Mouse (Mus musculus): ENCODE measurements around the gene Efna5.

The Efna5 gene

DNA sequence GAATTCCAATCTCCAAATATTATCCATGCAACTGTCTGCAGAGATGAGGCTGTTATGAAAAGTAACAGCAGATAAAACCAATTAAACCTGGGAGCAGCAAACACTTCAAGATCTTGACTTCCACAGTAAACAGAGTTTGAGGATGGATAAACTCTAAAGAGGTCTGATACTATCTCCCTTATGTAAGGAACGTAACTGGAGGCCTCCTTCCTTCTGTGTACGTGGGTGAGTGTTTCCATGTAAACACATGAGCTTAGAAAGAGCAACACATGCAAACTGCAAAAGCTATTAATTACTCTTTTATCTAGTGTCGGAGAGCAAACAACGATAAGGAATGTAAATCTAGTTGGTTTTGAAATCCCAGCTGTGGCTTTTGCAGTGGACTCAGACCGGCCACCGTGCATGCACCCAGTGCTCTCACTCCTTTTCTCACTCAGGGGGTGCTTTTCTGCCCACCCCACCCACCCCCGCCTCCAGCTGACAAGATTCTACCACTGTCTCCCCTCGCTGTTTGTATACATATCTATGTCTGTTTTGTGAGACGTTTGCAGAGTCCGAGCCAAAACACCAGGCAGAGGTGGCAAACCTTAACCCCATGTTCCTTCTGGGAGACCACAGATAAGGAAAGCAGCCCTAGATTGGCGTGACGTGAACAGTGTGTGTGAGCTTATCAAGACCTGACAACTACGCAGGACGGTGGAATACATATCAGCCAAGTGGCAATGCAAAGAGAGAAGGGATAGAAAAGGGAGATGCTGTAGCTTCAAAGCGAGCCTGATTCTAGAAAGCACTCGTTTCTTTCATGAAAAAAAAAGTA lies 132.1 kb downstream of the Efna5 start:
- no peak for DNase-seq (ENCODE audit: low read depth, low spot score)

DNA sequence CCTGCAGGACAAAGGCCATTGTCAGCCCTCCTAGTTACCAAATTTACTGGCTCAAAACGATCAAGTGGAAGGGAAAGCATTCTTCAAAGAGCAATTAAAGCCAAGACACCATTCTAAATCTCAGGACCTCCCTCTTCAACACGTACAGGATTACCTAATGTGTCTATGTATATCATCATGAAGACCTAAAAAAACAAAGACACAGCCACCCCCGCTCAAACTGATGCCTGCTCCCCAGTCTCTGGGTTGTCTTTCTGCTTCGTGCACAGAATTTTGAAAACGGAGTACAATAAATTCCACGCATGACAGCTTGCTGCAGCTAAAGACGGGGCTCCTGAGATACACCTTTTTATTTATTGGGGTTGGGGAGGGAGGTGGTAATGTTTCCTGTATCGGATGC lies 133.7 kb downstream of the Efna5 start:
- no peak for DNase-seq (ENCODE audit: low read depth, low spot score)

DNA sequence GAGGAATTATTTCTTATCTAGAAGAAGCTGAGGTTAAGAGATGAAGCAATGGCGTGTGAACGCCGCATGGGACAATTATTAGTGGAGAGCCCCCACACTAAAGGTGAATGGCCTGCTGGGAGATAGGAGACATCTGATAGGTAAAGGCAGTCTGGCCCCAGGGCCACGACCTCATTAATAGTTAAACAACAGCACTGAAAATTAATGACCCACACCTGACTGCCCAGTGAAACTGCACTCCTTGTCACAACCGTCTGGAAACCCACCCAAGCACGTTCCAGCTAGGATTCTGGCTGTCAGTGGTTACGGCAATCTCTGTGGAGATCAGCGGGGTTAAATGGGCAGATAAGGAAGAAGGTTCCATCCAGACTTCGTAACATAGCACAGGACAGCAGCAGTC lies 134.3 kb downstream of the Efna5 start:
- no peak for DNase-seq (ENCODE audit: low read depth, low spot score)

DNA sequence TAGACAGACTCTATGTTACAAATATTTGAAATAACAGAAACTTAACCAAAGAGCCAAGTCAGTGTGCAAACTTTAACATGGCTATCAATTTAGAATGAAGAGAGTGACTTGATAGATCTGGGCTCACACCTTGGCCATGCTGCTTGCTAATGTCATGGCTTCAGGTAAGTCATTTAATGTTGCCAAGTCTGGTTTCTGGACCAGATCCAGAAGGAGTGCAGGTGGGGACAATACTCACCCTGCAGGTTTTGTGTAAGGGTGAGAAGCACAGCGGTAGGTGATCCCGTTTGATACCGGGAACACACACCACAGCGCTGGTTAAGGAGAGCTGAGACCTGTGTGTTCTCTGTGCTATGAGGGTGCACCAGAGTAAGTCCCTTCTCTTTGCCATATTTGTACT lies 135.8 kb downstream of the Efna5 start:
- DNase-seq (ENCODE audit: low read depth, low spot score): no peak

DNA sequence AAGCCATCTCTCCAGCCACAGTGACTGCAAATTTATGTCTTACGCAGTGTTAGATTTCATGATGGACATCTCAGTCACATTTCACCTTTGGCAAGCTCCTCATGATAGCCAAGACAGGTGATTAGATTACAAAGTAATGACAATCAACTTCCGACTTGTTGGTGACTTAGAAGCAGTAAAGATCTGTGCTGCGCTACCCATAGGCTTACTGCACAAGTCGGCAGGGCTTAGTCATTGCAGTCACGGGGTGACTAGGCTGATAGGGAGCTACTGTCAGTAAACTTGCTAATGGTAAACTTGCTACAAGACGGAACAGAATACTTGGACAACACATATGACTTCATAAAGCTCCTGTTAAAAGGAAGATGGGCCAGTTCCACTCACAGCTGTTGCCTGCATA lies 136.9 kb downstream of the Efna5 start:
- DNase-seq (ENCODE audit: low read depth, low spot score): no peak

DNA sequence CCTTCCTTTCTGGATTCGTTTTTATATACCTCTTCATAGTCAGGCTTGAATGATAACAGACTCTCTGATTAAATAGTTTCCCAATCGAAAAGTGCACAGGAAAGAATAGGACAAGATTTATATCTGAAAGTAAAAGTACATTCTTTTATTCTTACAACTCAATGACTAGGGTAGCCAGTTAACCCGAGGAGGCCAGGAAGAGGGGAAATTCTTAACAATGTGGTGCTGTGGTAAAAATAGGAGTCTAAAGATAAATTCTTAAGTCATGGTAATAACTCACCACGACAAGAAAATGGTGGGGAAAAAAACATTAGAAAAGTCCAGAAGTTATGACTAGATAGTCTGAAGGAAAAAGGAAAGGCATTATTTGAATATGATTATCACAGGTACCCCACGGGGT lies 139.4 kb downstream of the Efna5 start:
- no peak for DNase-seq (ENCODE audit: low read depth, low spot score)

DNA sequence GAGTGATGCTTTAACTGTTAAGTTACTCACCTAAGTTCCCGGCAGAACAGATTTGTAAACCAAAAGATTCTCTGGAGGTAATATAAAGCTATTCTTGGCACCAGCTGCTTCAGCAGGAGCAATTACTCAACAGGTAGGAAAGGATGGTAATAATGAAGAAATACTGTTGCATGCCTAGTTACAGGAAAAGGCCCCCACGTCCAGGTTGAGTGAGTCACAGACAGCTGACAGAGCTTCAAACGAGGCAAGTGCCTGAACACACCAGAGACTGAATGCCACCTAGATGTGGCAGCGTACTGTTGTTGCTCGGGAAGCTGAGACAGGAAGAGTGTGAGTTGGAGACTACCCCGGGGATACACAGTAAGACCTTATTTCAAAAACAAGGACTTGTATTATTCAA lies 140.1 kb downstream of the Efna5 start:
- DNase-seq (ENCODE audit: low read depth, low spot score): no peak

DNA sequence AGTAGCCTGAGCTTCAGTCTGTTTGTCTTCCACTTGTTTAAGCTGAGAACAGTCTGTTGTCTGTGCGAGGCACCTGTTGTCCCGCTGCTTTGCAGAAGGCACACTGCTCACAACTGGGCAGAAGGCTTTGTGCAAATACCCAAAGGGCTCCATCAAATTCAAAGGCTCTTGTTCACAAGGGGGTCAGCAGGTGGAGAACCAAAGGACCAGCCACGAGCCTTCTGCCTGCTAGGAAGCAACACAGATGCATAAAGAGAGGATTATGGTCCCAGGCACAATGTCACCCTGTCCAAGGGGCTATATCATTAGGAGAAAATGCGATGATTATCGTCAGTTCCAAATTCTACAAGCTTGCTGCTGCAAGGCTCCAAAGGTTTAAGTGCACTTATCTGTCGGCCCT lies 141.1 kb downstream of the Efna5 start:
- DNase-seq (ENCODE audit: low read depth, low spot score): no peak

GRCm38 (mm10) chr17:62737404-62737803 lies 143.7 kb downstream of the Efna5 start:
- DNase-seq (ENCODE audit: low read depth, low spot score): no peak

GRCm38 (mm10) chr17:62735943-62736342 lies 145.2 kb downstream of the Efna5 start:
- no peak for DNase-seq (ENCODE audit: low read depth, low spot score)

- DNase-seq (ENCODE audit: low read depth, low spot score): no peak
These were observed 146.2 kb downstream of the Efna5 start for GRCm38 (mm10) chr17:62734901-62735300.

- no peak for DNase-seq (ENCODE audit: low read depth, low spot score)
These were observed 147.1 kb downstream of the Efna5 start for GRCm38 (mm10) chr17:62734067-62734466.

- DNase-seq (ENCODE audit: low read depth, low spot score): no peak
These were observed 151.2 kb downstream of the Efna5 start for GRCm38 (mm10) chr17:62729754-62730470.

- no peak for DNase-seq (ENCODE audit: low read depth, low spot score)
These were observed 152.8 kb downstream of the Efna5 start for GRCm38 (mm10) chr17:62728142-62728917.

- no peak for DNase-seq (ENCODE audit: low read depth, low spot score)
These were observed 155.0 kb downstream of the Efna5 start for GRCm38 (mm10) chr17:62726102-62726501.

DNA sequence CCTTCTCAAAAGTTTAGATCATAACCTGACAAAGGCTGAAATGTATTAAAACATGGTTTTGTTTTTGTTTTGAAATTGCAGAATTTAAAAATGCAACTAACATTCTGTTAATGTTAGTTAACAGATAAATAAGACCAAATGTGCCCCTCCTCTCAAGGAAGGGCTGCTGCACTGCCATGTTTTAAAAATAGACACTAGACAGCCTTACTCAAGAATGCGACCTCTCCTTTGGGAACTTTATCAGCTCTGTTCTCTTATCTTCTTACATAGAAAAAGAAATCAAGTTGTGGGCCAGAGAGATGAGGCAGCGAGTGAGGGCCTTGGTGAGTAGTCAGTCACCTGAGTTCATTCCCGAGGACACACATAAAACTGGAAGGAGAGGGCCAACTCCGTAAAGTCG lies 158.2 kb downstream of the Efna5 start:
- no peak for DNase-seq (ENCODE audit: low read depth, low spot score)

DNA sequence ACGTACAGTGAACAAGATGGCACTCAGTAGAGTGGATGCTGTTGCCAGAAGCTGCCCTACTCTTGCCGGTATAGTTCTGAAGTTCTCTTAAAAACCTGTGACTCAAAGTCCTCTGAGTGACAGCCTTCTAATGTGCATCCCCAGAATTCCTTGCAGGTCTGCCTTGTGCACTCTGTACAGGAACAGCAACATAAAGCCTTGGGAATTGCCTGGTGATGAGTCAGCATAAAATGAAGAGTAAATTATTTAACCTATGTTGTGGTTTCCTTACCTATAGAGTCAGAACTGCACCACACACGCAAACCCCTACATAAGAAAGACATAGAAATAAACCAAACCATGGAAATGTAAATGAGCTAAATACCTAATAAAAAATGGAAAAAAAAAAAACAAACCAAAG lies 159.5 kb downstream of the Efna5 start:
- no peak for DNase-seq (ENCODE audit: low read depth, low spot score)

DNA sequence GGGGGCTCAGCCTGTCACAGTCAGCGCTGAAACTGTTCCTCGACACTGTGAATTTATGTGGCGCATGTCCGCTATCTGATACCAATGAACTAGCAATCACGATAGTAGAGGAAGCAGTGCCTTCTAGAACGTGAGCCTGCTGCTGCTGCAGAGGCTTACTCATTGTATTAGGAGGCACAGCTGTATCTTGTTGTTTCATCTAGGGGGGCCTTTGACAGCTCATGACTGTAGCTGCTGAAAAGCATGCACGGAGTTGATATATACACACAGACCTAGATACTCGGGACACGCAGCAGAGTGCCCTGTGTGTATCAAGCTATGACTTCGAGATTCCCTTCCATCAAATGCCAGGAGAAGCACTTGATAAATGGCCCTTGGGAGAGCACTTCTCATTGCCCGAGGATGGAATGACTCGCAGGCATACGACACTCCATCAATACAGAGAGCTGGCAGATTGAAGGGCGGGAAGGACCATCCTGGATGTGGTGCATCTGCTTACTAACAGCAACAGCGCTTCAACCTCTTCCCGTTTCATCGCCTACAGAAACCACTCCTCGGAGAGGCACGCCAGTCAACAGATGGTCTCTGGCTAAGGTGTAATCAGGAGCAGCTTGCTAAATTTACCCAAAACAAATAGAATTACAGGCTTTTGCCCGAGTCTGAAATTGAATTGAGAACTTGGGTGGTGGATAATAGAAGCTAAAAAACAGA lies 160.2 kb downstream of the Efna5 start:
- no peak for DNase-seq (ENCODE audit: low read depth, low spot score)

DNA sequence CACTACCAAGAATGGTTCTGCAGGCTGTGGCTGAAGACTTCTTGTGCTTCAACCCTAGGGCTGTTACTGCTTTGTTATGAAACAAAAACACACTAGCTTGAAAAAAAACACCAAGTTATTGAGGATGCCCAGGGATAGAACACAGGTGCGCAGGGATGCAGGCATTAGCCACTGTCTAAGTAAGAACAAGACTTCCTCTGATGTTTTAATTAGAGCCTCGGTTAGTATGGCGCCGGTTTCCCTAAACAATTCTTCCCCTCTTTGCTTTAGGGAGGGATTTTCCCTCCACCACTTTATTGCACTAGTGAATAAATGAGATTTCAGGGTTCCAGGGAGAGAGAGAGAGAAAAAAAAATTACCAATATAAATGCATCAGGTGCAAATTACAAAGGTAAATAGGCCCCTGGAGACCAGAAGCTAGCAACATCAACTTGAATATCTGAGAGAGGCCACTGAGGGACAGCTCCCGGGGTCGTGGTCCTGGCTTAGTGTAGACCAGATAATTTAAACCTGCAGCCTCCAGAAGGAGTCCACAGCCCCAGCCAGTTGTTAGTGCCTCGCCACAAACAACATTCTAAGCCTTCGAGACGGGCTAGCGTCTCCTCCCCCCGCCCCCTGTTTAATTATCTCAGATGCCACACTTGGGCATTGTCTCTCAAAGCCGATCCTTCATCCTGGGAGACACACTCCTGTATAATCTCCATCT lies 163.5 kb downstream of the Efna5 start:
- no peak for DNase-seq (ENCODE audit: low read depth, low spot score)

GRCm38 (mm10) chr17:62713455-62713854 lies 167.7 kb downstream of the Efna5 start:
- no peak for DNase-seq (ENCODE audit: low read depth, low spot score)

GRCm38 (mm10) chr17:62706418-62706817 lies 174.7 kb downstream of the Efna5 start:
- DNase-seq (ENCODE audit: low read depth, low spot score): no peak
